Mouse (Mus musculus) midbrain, embryonic 11.5 days (tissue): ENCODE measurements at regions not wholly inside any gene's neighbourhood (a gene's known extent, or its start where the extent isn't known, plus 50 kb on each side); places are given as distances from the start of the nearest gene placed in this dataset.

ENCODE experiments used
- ATAC-seq: fragments of 200-750 bp; cut with Nextera tagmentation; 2 replicates; pipeline ENCODE4 v1.8.0; 2017; ENCODE audit warnings: moderate TSS enrichment, moderate library complexity; ENCODE audit not compliant: low FRiP score
- DNase-seq: peaks from one replicate; pipeline ENCODE4 v3.0.0; 2015; ENCODE audit warnings: low spot score; ENCODE audit errors: missing footprints
- H3K27ac ChIP-seq: fragments of 300-500 bp; sonication (generic); 2 replicates; pipeline ENCODE4 v1.5.1; 2014; ENCODE audit warnings: low read depth, low read length
- H3K27me3 ChIP-seq: fragments of 300-500 bp; sonication (generic); 2 replicates; pipeline ENCODE4 v1.6.1; 2014; ENCODE audit warnings: mild to moderate bottlenecking, low read length, moderate library complexity, mixed read lengths; ENCODE audit not compliant: control insufficient read depth, insufficient read depth
- H3K36me3 ChIP-seq: fragments of 300-500 bp; sonication (generic); 2 replicates; pipeline ENCODE4 v1.6.1; 2014; ENCODE audit warnings: mild to moderate bottlenecking, low read length, moderate library complexity, mixed read lengths; ENCODE audit not compliant: control insufficient read depth, insufficient read depth
- H3K4me1 ChIP-seq: fragments of 300-500 bp; sonication (generic); 2 replicates; pipeline ENCODE4 v1.6.1; 2014; ENCODE audit warnings: low read length; ENCODE audit not compliant: control insufficient read depth, insufficient read depth
- H3K4me2 ChIP-seq: fragments of 300-500 bp; sonication (generic); 2 replicates; pipeline ENCODE4 v1.6.1; 2014; ENCODE audit warnings: mild to moderate bottlenecking, moderate library complexity
- H3K4me3 ChIP-seq: fragments of 300-500 bp; sonication (generic); 2 replicates; pipeline ENCODE4 v1.5.1; 2014; ENCODE audit warnings: low read depth, low read length
- H3K9ac ChIP-seq: fragments of 300-500 bp; sonication (generic); 2 replicates; pipeline ENCODE4 v1.6.1; 2014; ENCODE audit warnings: low read length
- H3K9me3 ChIP-seq: fragments of 300-500 bp; sonication (generic); 2 replicates; pipeline ENCODE4 v1.6.1; 2016; ENCODE audit warnings: low read length; ENCODE audit not compliant: control insufficient read depth
- WGBS: fragments of 180-500 bp; shearing (Covaris S2); extraction: QIAGEN DNeasy Blood & Tissue Kit; methylation state at CpG from one replicate; pipeline ENCODE4 v1.1.7; 2014; 5-methylcytosine and 5-hydroxymethylcytosine counted together

DNA sequence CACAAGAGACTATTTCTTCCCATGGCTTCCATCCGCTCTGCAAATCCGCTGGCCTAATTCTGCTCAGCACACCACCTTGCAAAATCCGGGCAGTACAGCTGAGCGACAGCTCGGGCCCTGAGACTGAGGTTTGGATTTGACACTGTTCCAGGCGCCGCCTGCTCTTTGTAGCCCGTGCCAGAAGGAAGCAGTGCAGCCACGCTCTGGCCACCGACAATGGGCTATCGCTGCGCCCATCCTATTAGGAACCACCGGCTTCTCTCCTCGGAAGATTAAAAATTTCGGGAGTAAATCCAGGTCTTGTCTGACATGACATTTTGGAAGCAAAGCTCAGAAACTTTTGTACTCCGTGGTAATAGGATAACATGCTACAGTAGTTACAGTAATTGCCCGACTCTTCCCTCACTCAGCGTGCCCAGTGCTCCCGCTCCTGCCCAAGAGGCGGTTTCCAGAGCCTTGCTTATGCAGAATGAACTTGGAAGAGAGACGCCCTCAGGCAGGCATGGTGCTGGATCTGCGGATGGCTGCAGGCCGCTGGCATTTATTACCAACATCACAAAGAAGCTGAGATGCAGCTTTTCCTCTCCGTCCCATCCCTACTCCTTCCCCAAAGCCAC lies 476.1 kb upstream of the Zdhhc25 start:
- no peaks in the 10 kb centered on the region for H3K27me3 ChIP-seq
- no peaks in the 10 kb centered on the region for H3K36me3 ChIP-seq
- WGBS: 83% methylated on average over 24 of the region's 24 CpGs
- no peak overlapping the region for H3K4me3 ChIP-seq
- DNase-seq (no peak), ATAC-seq (no peak)
- H3K9me3 ChIP-seq: no peaks in the 10 kb centered on the region
- no peak overlapping the region for H3K27ac ChIP-seq
- no peak overlapping the region for H3K4me2 ChIP-seq
- no peaks in the 10 kb centered on the region for H3K4me1 ChIP-seq
- H3K9ac ChIP-seq: no peak overlapping the region

DNA sequence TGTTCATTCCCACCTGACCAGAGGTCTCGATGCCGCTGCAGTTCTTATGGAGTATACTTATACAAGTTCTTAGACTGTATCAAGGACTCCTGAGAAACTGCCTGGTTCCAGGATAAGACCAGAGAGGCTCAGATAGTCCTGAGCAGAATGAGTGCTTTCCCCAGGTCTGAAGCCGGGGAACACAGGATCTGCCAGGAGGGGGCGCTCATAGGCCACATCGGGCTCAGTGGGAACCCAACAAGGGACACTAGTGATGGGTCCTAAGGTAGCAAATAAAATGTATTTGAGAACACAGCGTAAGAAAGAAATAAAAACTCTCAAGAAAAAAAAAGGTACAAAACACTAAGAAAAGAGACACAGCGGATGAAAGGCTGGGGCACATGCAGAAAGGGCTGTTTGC lies 454.0 kb upstream of the Zdhhc25 start:
- no peaks in the 10 kb centered on the region for H3K36me3 ChIP-seq
- ATAC-seq (no peak), DNase-seq (peak; percentile 92)
- no peaks in the 10 kb centered on the region for H3K27me3 ChIP-seq
- H3K27ac ChIP-seq: no peak overlapping the region
- no peak overlapping the region for H3K4me2 ChIP-seq
- no peaks in the 10 kb centered on the region for H3K9me3 ChIP-seq
- H3K4me3 ChIP-seq: no peak overlapping the region
- no peaks in the 10 kb centered on the region for H3K4me1 ChIP-seq
- 50% methylated on average over 7 of the region's 7 CpGs for WGBS
- H3K9ac ChIP-seq: no peak overlapping the region

DNA sequence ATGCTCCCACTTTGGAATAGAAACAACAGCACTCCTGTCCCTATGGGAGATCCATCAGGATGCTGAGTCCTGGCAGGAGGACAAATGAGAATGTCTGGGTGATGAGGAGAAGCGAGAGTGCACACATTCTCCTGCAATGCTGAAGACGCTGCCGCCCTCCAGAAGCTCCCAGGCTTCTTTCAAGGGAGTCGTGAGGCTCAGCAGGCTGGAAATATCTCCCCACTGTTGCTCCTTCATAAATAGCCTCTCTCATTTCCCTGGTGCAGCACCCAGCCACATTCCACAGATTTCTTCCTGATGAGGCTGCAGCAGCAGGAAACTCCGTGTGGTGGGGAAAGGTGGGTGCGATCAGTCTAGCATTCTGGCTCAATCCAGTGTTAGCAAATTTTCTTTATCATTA lies 448.9 kb upstream of the Zdhhc25 start:
- no peaks in the 10 kb centered on the region for H3K27me3 ChIP-seq
- H3K4me2 ChIP-seq: no peak overlapping the region
- 86% methylated on average over 6 of the region's 6 CpGs for WGBS
- H3K4me1 ChIP-seq: no peaks in the 10 kb centered on the region
- no peaks in the 10 kb centered on the region for H3K36me3 ChIP-seq
- no peak overlapping the region for H3K4me3 ChIP-seq
- no peak overlapping the region for H3K9ac ChIP-seq
- no peaks in the 10 kb centered on the region for H3K9me3 ChIP-seq
- H3K27ac ChIP-seq: no peak overlapping the region
- no peak for DNase-seq
- no peak for ATAC-seq

DNA sequence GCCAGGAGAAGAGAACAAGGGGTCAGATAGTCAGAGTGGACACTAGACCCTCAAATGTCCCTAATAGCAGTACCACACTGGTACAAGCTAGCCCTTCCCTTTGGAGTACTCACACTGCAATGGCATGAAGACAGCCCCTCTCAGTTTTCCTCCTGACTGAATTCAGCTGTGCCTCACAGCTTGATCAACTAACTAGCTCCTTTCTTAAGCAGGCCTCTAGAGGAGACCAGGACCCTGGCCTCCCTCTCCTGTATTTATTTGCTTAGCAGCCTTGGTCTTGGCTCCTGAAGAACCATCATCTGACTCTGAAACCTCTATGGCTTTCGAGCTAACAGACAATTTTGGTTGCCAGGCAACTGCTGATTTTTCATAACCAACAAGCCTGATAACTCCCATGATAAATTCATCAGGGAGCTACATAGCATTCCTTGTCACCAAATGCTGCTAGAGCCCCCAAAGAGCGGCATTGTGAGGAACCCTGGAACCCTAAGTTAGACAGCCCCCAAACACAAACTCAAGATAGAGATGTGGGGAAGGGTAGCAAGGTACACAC lies 440.4 kb upstream of the Zdhhc25 start:
- DNase-seq (no peak), ATAC-seq (no peak)
- H3K4me2 ChIP-seq: no peak overlapping the region
- no peak overlapping the region for H3K4me3 ChIP-seq
- no peaks in the 10 kb centered on the region for H3K9me3 ChIP-seq
- 80% methylated on average over 2 of the region's 2 CpGs for WGBS
- no peaks in the 10 kb centered on the region for H3K4me1 ChIP-seq
- H3K27ac ChIP-seq: no peak overlapping the region
- H3K27me3 ChIP-seq: no peaks in the 10 kb centered on the region
- H3K9ac ChIP-seq: no peak overlapping the region
- no peaks in the 10 kb centered on the region for H3K36me3 ChIP-seq

DNA sequence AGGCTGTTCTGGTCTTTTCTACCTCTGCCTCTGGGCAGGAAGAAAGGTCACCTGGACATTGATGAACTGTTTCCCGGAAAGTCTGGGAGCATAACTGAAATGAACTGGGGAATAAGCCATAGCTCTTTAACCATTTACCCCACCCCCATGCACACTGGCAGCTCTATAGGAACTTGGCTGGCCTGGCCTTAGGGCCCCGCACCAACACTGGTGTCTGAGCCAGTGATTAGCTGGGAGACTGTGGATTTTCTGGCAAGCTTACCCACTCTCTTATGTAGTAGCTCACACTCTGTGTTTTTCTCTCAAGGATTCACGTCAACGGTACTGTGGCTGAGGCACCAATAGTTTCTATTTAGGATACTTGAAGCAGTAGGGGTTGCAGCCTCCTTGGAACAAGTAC lies 439.8 kb upstream of the Zdhhc25 start:
- Histone ChIP-seq H3K9me3 (no peaks in the 10 kb centered on the region), H3K27ac (no peak overlapping the region), H3K4me3 (no peak overlapping the region), H3K4me1 (no peaks in the 10 kb centered on the region), H3K9ac (no peak overlapping the region), H3K27me3 (no peaks in the 10 kb centered on the region), H3K36me3 (no peaks in the 10 kb centered on the region), H3K4me2 (no peak overlapping the region)
- DNase-seq (no peak), ATAC-seq (no peak)
- 86% methylated on average over 4 of the region's 4 CpGs for WGBS

DNA sequence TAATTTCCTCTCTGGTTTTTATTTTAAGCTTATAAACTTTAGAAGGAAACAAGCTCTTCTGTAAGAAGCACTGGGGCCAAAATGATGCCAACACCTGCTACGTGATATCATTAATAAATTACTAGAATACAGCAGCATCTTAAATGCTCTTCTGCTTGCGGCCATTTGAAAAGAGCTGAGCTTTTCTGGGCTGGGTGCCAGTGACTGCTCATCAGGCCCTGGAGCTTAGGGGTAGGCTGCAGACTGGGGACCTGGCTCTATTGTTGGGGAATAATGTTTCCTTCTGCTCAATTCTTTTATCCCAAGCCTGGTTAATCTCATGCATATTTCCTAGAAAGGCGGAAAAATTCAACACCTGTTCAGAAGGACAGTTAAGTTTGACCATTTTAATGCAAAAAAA lies 436.7 kb upstream of the Zdhhc25 start:
- 82% methylated on average over 3 of the region's 3 CpGs for WGBS
- no peak for ATAC-seq
- DNase-seq: no peak
- no peak overlapping the region for H3K27ac ChIP-seq
- no peaks in the 10 kb centered on the region for H3K9me3 ChIP-seq
- H3K27me3 ChIP-seq: no peaks in the 10 kb centered on the region
- no peak overlapping the region for H3K4me3 ChIP-seq
- H3K4me2 ChIP-seq: no peak overlapping the region
- no peak overlapping the region for H3K9ac ChIP-seq
- H3K36me3 ChIP-seq: no peaks in the 10 kb centered on the region
- H3K4me1 ChIP-seq: no peaks in the 10 kb centered on the region

DNA sequence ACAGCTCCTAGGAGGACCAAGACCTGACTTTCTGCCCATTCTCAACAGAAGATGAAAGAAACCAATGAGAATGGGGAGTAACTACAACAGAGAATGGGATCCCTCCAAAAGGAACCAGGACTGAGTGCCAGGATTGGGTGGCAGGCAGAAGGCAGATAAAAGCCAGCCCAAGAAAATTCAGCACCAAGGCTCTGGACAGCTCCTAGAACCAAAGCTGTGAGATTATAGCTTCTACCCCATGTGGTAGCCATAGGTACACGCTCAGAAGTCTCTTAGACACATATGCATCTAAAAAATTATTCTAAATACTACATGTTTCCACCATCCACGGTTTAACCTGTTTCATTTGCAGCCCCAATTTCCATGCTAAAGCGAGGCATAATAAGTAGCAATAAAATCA lies 425.8 kb upstream of the Zdhhc25 start:
- ATAC-seq (no peak), DNase-seq (peak; percentile 93)
- WGBS: 48% methylated on average over 3 of the region's 3 CpGs
- Histone ChIP-seq H3K27me3 (no peaks in the 10 kb centered on the region), H3K36me3 (no peaks in the 10 kb centered on the region), H3K9me3 (no peaks in the 10 kb centered on the region), H3K4me2 (no peak overlapping the region), H3K4me1 (no peaks in the 10 kb centered on the region), H3K9ac (no peak overlapping the region), H3K27ac (no peak overlapping the region), H3K4me3 (no peak overlapping the region)

DNA sequence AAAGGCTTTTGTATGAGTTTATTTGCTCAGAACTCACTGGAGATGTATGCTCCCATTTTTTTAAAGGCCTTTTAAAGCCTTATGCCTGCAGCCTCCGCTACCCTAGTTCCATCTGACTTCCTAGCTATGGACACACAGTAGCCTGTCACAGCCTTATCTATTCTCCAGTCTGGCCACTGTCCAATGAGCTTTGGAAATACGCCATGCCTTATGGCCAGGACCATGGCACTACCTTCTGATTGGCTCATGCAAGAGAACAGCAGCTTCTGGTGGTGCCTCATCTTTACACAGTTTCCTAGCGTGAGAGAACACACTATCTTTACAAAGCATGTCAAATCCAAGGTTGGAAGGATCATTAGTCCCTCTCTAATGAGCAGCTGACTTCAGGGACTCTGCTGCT lies 424.1 kb upstream of the Zdhhc25 start:
- Histone ChIP-seq H3K4me1 (no peaks in the 10 kb centered on the region), H3K4me3 (no peak overlapping the region), H3K9me3 (no peaks in the 10 kb centered on the region), H3K27ac (no peak overlapping the region), H3K27me3 (no peaks in the 10 kb centered on the region), H3K4me2 (no peak overlapping the region), H3K9ac (no peak overlapping the region), H3K36me3 (no peaks in the 10 kb centered on the region)
- ATAC-seq (no peak), DNase-seq (no peak)
- 87% methylated on average over 3 of the region's 3 CpGs for WGBS

DNA sequence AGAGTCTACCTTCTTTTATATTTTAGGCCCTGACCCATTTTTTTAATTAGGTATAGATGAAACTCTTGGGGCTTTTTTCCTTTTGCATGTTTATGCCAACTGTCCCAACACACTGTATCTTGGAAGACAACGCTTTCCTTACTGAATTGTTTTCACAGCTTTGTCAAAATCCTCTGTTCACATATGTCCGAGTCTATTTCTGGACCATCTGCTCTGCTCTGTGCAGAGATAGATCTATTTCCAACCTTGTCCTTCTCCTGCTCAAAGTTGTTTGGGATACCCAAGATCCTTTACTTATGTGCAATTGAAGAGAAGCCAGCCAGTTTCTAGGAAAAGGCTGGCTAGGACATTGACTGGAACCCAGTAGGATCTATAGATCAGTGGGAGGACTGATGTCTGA lies 403.6 kb upstream of the Zdhhc25 start:
- ATAC-seq (no peak), DNase-seq (no peak)
- no peak overlapping the region for H3K27ac ChIP-seq
- no peaks in the 10 kb centered on the region for H3K9me3 ChIP-seq
- no peak overlapping the region for H3K4me2 ChIP-seq
- no peak overlapping the region for H3K4me3 ChIP-seq
- H3K36me3 ChIP-seq: no peaks in the 10 kb centered on the region
- 81% methylated on average over 2 of the region's 2 CpGs for WGBS
- H3K27me3 ChIP-seq: no peaks in the 10 kb centered on the region
- no peak overlapping the region for H3K9ac ChIP-seq
- no peaks in the 10 kb centered on the region for H3K4me1 ChIP-seq
